Mouse (Mus musculus) cortical plate, adult 2 months (tissue): Measurements from ENCODE around the gene Ep300. TPM values are rescaled to one million over a fixed set of nuclear protein-coding genes. Genes with fewer than 3 reads are reported as not detected.
A peak's percentile ranks its signal among the peaks of the same experiment; 100 is the strongest.
"Not testable (repeated sequence)": the region's sequence is repeated elsewhere in the genome, so short reads cannot be mapped to it uniquely, and the experiment has no call there.

Experiments
- H3K27ac ChIP-seq: fragments of 200-500 bp; 2 replicates; pipeline ENCODE4 v1.5.1; 2012; ENCODE audit warnings: low read length, control low read depth, inconsistent platforms; ENCODE audit not compliant: insufficient read depth
- H3K4me1 ChIP-seq: fragments of 200-500 bp; 2 replicates; pipeline ENCODE4 v1.6.1; 2011; ENCODE audit warnings: low read length; ENCODE audit not compliant: control insufficient read depth, insufficient read depth
- H3K4me3 ChIP-seq: fragments of 200-500 bp; 2 replicates; pipeline ENCODE4 v1.5.1; 2011; ENCODE audit warnings: mild to moderate bottlenecking, low read length, control low read depth; ENCODE audit not compliant: insufficient read depth
- CTCF ChIP-seq: fragments of 200-500 bp; IDR thresholded peaks from 2 replicates; pipeline ENCODE4 v1.5.1; 2011; ENCODE audit warnings: mild to moderate bottlenecking, control low read depth, low read length; ENCODE audit not compliant: insufficient read depth; ENCODE audit errors: extremely low read depth
- POLR2A ChIP-seq: fragments of 200-500 bp; IDR thresholded peaks from 2 replicates; pipeline ENCODE4 v1.6.1; 2011; ENCODE audit warnings: mild to moderate bottlenecking, low read length, control low read depth; ENCODE audit not compliant: insufficient read depth; ENCODE audit errors: extremely low read depth
- polyA plus RNA-seq: library from polyadenylated mRNA; depleted of rRNA; stranded (reverse); fragments of >200 nt; gene quantifications from 2 replicates; pipeline ENCODE4 v1.2.3, GENCODE M21; 2012

Ep300 gene
- polyA plus RNA-seq, 1 experiment: 28.8 TPM

DNA sequence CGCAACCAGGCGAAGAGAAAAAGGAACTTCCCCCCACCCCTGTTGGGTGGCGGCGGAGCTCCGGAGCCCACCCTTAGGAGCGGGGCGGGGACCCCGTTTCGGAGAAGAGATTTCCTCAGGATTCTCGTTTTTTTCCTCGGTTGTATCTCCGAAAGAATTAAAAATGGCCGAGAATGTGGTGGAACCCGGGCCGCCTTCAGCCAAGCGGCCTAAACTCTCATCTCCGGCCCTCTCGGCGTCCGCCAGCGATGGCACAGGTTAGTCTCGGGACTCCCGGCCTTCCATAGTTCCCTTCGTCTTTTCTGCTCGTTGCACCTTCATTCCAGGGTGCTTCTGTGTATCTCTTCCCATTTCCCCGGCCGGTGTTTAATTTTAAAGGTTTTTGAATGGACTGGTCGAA, 1.3 kb downstream of the Ep300 start:
- H3K4me1 ChIP-seq: no peaks in the 10 kb centered on the region; the same call in 1 of the 2 replicates
- TF ChIP-seq POLR2A: no peak
- no peak for TF ChIP-seq CTCF
- H3K4me3 ChIP-seq: peak overlapping the region; percentile 89
- H3K27ac ChIP-seq: peak overlapping the region; percentile 100

- Histone ChIP-seq H3K4me1 (no peaks in the 10 kb centered on the region; the same call in 1 of the 2 replicates), H3K4me3 (peak overlapping the region; percentile 89; the same call in 1 of the 2 replicates), H3K27ac (no peak overlapping the region)
- TF ChIP-seq CTCF (no peak), POLR2A (no peak)
Observed at GRCm38 (mm10) chr15:81587686-81588085, 2.5 kb downstream of the Ep300 start.

DNA sequence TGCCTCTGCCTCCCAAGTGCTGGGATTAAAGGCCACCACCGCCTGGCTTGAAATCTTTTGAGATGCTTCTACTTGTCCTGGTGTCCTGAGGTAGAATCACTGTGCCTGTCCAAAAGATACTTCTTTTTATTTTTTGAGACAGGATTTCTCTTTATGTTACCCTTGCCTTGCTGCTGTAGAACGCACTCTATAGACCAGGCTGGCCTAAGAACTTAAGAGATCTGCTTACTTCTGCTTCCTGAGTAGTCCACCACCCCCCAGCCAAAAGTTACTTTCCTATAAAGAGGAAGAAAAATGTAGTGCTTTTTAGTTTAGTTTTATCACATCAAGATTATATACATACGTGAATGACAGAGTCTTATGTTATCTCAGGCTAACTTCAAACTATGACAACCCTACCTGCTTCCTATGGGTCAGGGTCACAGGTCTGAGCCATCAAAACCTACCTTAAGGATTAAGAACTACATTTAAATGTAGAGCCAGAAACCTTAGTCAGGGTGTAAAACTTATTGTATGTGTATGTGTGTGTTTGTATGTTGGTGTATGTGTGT, 9.1 kb downstream of the Ep300 start:
- TF ChIP-seq CTCF (no peak), POLR2A (no peak)
- no peaks in the 10 kb centered on the region; the same call in 1 of the 2 replicates for H3K4me1 ChIP-seq
- no peak overlapping the region for H3K27ac ChIP-seq
- H3K4me3 ChIP-seq: no peak overlapping the region

- not testable (repeated sequence) for H3K4me3 ChIP-seq, H3K4me1 ChIP-seq, H3K27ac ChIP-seq
Observed at GRCm38 (mm10) chr15:81598742-81599141, 13.6 kb downstream of the Ep300 start.

DNA sequence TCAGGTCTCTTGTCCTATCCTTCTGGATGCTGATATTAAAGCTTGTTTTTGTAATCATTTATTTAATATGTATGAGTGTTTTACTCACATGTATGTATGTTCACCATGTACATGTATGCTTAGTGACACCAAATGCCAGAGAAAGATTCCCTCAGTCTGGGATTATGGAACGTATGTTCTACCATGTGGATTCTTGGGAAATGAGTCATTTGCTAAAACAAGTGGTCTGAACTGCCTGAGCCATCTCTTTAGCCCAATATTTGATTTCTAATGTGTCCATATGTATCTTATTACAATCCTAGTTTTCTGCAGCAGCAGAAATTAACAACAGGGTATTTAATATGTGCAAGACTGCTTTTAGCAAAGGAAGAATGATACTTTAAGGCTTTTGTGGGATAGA, 20.1 kb downstream of the Ep300 start:
- Histone ChIP-seq H3K27ac (no peak overlapping the region), H3K4me1 (no peaks in the 10 kb centered on the region; the same call in 1 of the 2 replicates), H3K4me3 (no peak overlapping the region)
- TF ChIP-seq POLR2A: no peak
- no peak for TF ChIP-seq CTCF

- peak; percentile 48 for TF ChIP-seq CTCF
- TF ChIP-seq POLR2A: no peak
- no peaks in the 10 kb centered on the region; the same call in 1 of the 2 replicates for H3K4me1 ChIP-seq
- H3K27ac ChIP-seq: no peak overlapping the region
- H3K4me3 ChIP-seq: no peak overlapping the region
Observed at GRCm38 (mm10) chr15:81606634-81607033, 21.5 kb downstream of the Ep300 start.

DNA sequence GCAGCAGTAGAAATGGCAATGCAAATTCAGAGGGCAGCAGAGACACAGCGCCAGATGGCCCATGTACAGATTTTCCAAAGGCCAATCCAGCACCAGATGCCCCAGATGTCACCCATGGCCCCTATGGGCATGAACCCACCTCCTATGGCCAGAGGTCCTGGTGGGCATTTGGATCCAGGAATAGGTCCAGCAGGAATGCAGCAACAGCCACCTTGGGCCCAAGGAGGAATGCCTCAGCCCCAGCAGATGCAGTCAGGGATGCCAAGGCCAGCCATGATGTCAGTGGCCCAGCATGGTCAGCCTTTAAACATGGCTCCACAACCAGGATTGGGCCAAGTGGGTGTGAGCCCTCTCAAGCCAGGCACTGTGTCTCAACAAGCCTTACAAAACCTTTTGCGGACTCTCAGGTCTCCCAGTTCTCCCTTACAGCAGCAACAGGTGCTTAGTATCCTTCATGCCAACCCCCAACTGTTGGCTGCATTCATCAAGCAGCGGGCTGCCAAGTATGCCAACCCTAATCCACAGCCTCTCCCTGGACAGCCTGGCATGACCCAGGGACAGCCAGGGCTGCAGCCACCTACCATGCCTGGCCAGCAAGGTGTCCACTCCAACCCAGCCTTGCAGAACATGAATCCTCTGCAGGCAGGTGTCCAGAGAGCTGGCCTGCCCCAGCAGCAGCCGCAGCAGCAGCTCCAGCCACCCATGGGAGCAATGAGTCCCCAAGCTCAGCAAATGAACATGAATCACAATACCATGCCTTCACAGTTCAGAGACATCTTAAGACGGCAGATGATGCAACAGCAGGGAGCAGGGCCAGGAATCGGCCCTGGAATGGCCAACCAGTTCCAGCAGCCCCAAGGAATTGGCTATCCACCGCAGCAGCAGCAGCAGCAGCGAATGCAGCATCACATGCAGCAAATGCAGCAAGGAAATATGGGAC, 64.6 kb downstream of the Ep300 start:
- Histone ChIP-seq H3K4me1 (no peaks in the 10 kb centered on the region), H3K4me3 (no peak overlapping the region), H3K27ac (no peak overlapping the region)
- no peak for TF ChIP-seq CTCF
- TF ChIP-seq POLR2A: no peak

- Histone ChIP-seq H3K27ac (no peak overlapping the region), H3K4me1 (no peaks in the 10 kb centered on the region), H3K4me3 (no peak overlapping the region)
- TF ChIP-seq POLR2A (no peak), CTCF (no peak)
Observed at GRCm38 (mm10) chr15:81650636-81651035, 65.5 kb downstream of the Ep300 start.

DNA sequence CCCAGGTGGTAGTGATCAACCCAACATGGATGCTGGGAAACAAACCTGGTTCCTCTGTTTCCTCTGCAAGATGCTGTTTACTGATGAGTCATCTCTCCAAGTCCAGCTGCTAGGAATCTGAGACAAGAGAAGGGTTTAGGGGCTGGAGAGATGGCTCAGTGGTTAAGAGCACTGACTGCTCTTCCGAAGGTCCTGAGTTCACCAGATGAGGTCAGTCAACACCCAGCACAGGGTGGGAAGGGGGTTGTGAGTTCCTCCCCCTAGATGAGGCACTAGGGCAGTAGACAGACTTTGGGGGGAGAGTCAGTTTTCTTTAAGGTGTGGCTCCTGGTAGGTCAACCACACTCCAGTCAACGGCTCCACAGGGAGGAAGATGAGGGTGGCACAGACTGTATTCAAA, 76.5 kb downstream of the Ep300 start:
- no peaks in the 10 kb centered on the region; the same call in 1 of the 2 replicates for H3K4me1 ChIP-seq
- no peak overlapping the region for H3K4me3 ChIP-seq
- no peak overlapping the region for H3K27ac ChIP-seq
- no peak for TF ChIP-seq POLR2A
- no peak for TF ChIP-seq CTCF

DNA sequence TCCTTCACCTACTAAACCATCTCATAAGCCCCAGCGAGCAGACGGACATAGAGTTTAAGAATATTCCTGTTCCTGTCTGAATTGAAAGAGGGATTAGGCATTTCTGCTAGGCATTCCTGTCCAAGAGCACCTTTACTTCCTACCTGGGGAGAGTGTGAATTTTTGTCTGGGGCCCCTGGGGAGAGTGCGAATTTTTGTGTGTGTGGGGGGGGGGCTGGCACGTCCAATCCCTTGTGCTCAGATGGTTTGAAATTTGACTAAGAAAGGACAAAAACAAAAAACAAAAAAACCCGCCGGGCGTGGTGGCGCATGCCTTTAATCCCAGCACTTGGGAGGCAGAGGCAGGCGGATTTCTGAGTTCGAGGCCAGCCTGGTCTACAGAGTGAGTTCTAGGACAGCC, 78.1 kb downstream of the Ep300 start:
- Histone ChIP-seq H3K4me1 (no peaks in the 10 kb centered on the region; the same call in 1 of the 2 replicates), H3K27ac (no peak overlapping the region), H3K4me3 (no peak overlapping the region; the same call in 1 of the 2 replicates)
- TF ChIP-seq POLR2A: no peak
- no peak for TF ChIP-seq CTCF
